Mouse (Mus musculus) gastrocnemius, postnatal 4 days (tissue): ENCODE results near the gene Nudt15. TPM values are rescaled to one million over a fixed set of nuclear protein-coding genes. Genes with fewer than 3 reads are reported as not detected.
"Not testable (repeated sequence)": the region's sequence is repeated elsewhere in the genome, so short reads cannot be mapped to it uniquely, and the experiment has no call there.

ENCODE experiments used
- DNase-seq, 2 experiments: peaks; one replicate each; pipeline ENCODE4 v3.0.0; 2021 to 2022; ENCODE audit warnings: low spot score in 2 of 2, mixed read lengths in 2 of 2
- long read RNA-seq, 2 experiments: library from polyadenylated mRNA; stranded (forward); transcript quantifications; one replicate each; pipeline ENCODE4 v2.0.0; 2021
- total RNA-seq, 2 experiments: library from RNA; stranded (reverse); gene quantifications; 2 replicates each; pipeline ENCODE4 v1.2.3; 2021

Nudt15 gene
- 1 to 10 TPM; 6.2 to 7.3 TPM for total RNA-seq
- long read RNA-seq, experiment 1, partial matches to known transcripts, result 9 of 11 reads
- long read RNA-seq, experiment 1, other reads (novel, unspliced or antisense), result 2 of 11 reads
- long read RNA-seq, experiment 2, partial matches to known transcripts, result 19 of 21 reads
- long read RNA-seq, experiment 2, other reads (novel, unspliced or antisense), result 2 of 21 reads

GRCm38 (mm10) chr14:73548051-73548450 lies at the start of gene Nudt15:
TSS of gene Nudt15 (minus strand) at chr14:73548242.
- no peak for DNase-seq

- DNase-seq, result no peak
Observed at GRCm38 (mm10) chr14:73592166-73592565, 44.1 kb upstream of the Nudt15 start.

GRCm38 (mm10) chr14:73588080-73588479 lies 40.0 kb upstream of the Nudt15 start:
- DNase-seq, result no peak

GRCm38 (mm10) chr14:73576336-73576735 lies 28.3 kb upstream of the Nudt15 start:
- no peak for DNase-seq

- DNase-seq, result no peak
Observed at GRCm38 (mm10) chr14:73574053-73574452, 26.0 kb upstream of the Nudt15 start.

- no peak for DNase-seq
Observed at GRCm38 (mm10) chr14:73571143-73571542, 23.1 kb upstream of the Nudt15 start.

GRCm38 (mm10) chr14:73569831-73570230 lies 21.8 kb upstream of the Nudt15 start:
- DNase-seq, result not testable (repeated sequence)

- no peak for DNase-seq
Observed at GRCm38 (mm10) chr14:73553122-73553696, 5.2 kb upstream of the Nudt15 start.

- DNase-seq, result peak; percentile 97 to 99
Observed at GRCm38 (mm10) chr14:73552341-73553121, 4.5 kb upstream of the Nudt15 start.

- DNase-seq, result no peak
Observed at GRCm38 (mm10) chr14:73551164-73551563, 3.1 kb upstream of the Nudt15 start.

- no peak for DNase-seq
Observed at GRCm38 (mm10) chr14:73550732-73551131, 2.7 kb upstream of the Nudt15 start.

GRCm38 (mm10) chr14:73550291-73550690 lies 2.2 kb upstream of the Nudt15 start:
- no peak for DNase-seq

- no peak for DNase-seq
Observed at GRCm38 (mm10) chr14:73547034-73547433, 1.0 kb downstream of the Nudt15 start.

- DNase-seq, result no peak
Observed at GRCm38 (mm10) chr14:73543781-73544180, 4.3 kb downstream of the Nudt15 start.

- no peak for DNase-seq
Observed at GRCm38 (mm10) chr14:73535641-73536040, 12.4 kb downstream of the Nudt15 start.

- DNase-seq, result no peak
Observed at GRCm38 (mm10) chr14:73533755-73534465, 14.1 kb downstream of the Nudt15 start.

GRCm38 (mm10) chr14:73528661-73529060 lies 19.4 kb downstream of the Nudt15 start:
- DNase-seq, result not testable (repeated sequence)

GRCm38 (mm10) chr14:73524766-73525448 lies 23.1 kb downstream of the Nudt15 start, which contains the start of gene Sucla2:
TSS of gene Sucla2 (plus strand) at chr14:73525319.
- peak; percentile 83 to 95 for DNase-seq

- DNase-seq, result no peak
Observed at GRCm38 (mm10) chr14:73524136-73524535, 23.9 kb downstream of the Nudt15 start.

- peak; percentile 86 to 93 for DNase-seq
Observed at GRCm38 (mm10) chr14:73509765-73510423, 38.1 kb downstream of the Nudt15 start, which contains the start of gene Med4. TSS of gene Med4 (plus strand) at chr14:73510025.
